Mouse (Mus musculus): ENCODE measurements around the gene Otp. TPM values are rescaled to one million over a fixed set of nuclear protein-coding genes. Genes with fewer than 3 reads are reported as not detected.
A peak's percentile ranks its signal among the peaks of the same experiment; 100 is the strongest.

Gene Otp
- polyA plus RNA-seq, 1 experiment from 2014 or later: 6.1 TPM

DNA sequence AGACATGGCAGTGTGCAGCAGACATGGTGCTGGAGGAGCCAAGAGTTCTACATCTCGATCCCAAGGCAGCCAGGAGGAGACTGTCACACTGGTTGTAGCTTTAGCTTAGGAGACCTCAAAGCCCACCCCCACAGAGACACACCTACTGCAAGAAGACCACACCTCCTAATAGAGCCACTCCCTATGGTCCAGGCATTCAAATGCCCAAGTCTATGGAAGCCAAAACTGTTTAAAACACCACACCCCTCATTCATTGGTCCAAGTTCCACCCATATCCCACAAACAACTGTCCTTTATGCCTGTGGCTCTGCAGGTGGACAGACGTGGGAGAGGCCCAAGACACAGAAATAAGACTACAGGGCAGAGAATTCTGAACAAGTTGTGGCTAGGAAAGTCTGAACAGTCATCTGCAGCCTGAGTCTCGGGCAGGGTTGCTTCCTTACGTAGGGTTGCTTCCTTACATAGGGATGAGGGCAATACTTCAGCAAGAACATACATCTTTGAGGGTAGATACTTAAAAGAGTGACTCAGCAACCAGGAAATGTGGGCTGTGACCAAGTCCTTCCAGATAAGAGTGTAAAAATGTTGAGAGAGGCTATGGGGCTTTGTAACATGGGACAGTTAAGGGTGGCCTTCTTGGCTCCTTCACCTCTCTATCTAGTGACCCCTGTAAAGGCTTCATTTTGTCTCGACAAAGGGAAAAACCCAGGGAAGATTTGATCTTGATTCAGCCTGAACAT, 12.7 kb upstream of the Otp start:
- ATAC-seq (ENCODE audit: low FRiP score, low read depth): no peak
- 79% methylated on average over 5 of the region's 5 CpGs for WGBS

DNA sequence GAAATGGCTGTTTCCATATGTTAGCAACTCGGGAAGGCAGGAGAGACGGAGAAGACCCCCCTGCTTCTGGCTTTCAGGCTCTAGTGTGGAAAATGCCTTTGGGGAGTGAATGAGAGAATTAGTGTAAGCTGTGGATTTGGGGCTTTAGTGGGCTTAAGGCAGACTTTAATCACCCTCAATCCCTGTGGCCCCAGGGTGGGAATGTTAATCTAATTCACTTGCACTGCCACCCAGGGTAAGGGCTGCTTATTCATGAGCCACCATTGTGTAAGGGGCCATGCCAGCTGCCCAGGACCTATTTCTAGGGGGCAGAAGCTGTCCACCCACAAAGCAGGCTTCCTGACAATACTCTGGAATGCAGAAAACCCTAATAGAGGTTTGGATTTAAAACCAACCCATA, 8.5 kb upstream of the Otp start:
- WGBS: 37% methylated on average over 2 of the region's 2 CpGs
- Histone ChIP-seq H3K9ac (no peak overlapping the region), H3K27ac (replicated peaks) (no peak overlapping the region), H3K4me3 (no peak overlapping the region), H3K9me3 (no peaks in the 10 kb centered on the region), H3K36me3 (no peaks in the 10 kb centered on the region), H3K27me3 (peaks cover 88% of the 10 kb centered on the region), H3K4me2 (no peak overlapping the region), H3K4me1 (replicated peaks) (peaks cover 6% of the 10 kb centered on the region)
- ATAC-seq (ENCODE audit: low FRiP score, low read depth): no peak

More for the DNA sequence above, 12.7 kb upstream of the Otp start:
- no peaks in the 10 kb centered on the region for H3K36me3 ChIP-seq
- no peak overlapping the region for H3K9ac ChIP-seq
- no peak overlapping the region for H3K4me2 ChIP-seq
- H3K4me3 ChIP-seq: no peak overlapping the region
- peaks cover 64% of the 10 kb centered on the region for H3K27me3 ChIP-seq
- H3K9me3 ChIP-seq: no peaks in the 10 kb centered on the region
- H3K4me1 ChIP-seq (replicated peaks): no peaks in the 10 kb centered on the region
- no peak overlapping the region for H3K27ac ChIP-seq (replicated peaks)

DNA sequence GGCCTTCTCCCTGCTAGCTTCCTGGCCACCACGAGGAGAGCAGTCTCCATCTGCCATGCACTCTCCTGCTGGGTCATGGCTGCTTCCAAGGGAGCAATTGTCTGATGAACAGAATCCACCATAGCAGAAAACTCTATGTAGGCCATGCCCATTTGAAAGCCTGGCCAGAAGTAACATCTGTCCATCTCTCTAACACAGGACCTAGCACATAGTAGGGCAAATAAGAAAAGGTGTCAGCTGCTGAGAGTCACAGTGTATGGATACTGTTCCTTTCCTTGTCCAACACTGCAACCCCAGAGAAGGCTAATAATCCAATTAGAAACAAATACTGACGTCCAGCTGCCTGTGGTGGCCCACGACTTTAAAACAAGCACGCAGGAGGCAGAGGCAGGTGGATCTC, 7.6 kb upstream of the Otp start:
- 52% methylated on average over 4 of the region's 4 CpGs for WGBS
- Histone ChIP-seq H3K4me1 (replicated peaks) (peaks cover 6% of the 10 kb centered on the region), H3K4me2 (no peak overlapping the region), H3K9me3 (no peaks in the 10 kb centered on the region), H3K27ac (replicated peaks) (no peak overlapping the region), H3K36me3 (no peaks in the 10 kb centered on the region), H3K27me3 (peaks cover 91% of the 10 kb centered on the region), H3K4me3 (no peak overlapping the region), H3K9ac (no peak overlapping the region)
- ATAC-seq (ENCODE audit: low FRiP score, low read depth): no peak

DNA sequence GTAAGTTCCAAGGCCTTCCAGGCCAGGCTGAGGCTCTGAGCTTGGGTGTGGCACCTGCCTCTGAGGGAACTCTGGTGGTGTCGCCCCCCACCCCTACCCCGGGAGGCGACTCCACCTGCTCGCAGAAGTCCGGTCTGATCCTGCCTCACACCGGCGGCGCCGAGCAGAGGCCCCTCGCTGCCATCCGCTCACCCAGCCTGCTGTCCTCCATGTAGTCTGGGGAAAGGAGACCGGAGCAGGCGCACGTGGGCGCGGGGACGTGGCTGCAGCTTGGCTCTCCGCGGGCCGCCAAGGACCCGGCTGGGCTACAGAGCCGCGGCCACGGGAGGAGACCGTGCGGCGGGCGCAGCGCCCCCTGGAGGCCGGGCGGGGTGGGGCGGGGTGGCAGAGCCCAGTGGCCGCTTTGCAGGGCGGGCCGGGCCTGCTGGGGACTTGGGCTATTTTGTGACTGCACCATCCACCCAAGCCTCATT, 6.9 kb upstream of the Otp start:
- no peaks in the 10 kb centered on the region for H3K36me3 ChIP-seq
- peaks cover 6% of the 10 kb centered on the region for H3K4me1 ChIP-seq (replicated peaks)
- 0 out of 2 replicates have a peak overlapping the region, but pooled peaks have one; percentile 18 for H3K27ac ChIP-seq (replicated peaks)
- peaks cover 89% of the 10 kb centered on the region for H3K27me3 ChIP-seq
- peak overlapping the region; percentile 21 for H3K4me3 ChIP-seq
- H3K4me2 ChIP-seq: peak overlapping the region; percentile 51
- under 1% methylated on average over 35 of the region's 35 CpGs for WGBS
- H3K9me3 ChIP-seq: no peaks in the 10 kb centered on the region
- H3K9ac ChIP-seq: no peak overlapping the region
- peak; percentile 65 for ATAC-seq (ENCODE audit: low FRiP score, low read depth)

DNA sequence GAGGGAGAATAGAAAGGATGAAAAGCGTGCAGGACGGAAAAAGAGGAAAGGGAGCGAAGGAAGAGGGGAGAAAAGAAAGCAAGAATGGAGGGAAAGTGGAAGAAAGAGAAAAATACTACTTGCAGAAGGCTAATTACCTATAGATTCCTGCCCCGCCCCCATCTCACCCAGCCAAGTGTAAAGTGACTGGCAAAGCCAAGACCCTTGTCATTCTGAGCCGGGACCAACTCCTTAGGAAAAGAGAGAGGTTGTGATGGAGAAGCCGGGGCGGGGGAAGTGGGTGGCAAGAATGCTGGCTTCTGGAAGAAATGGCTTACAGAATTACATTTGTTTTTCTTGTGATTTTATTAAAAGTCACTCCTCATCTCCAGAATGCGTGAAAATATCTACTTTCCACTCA, 5.9 kb upstream of the Otp start:
- Histone ChIP-seq H3K4me3 (no peak overlapping the region), H3K9ac (no peak overlapping the region), H3K4me2 (peak overlapping the region; percentile 51), H3K9me3 (no peaks in the 10 kb centered on the region), H3K36me3 (no peaks in the 10 kb centered on the region), H3K27me3 (peaks cover 84% of the 10 kb centered on the region), H3K27ac (replicated peaks) (no peak overlapping the region), H3K4me1 (replicated peaks) (peaks cover 8% of the 10 kb centered on the region)
- no peak for ATAC-seq (ENCODE audit: low FRiP score, low read depth)
- 2% methylated on average over 8 of the region's 8 CpGs for WGBS

DNA sequence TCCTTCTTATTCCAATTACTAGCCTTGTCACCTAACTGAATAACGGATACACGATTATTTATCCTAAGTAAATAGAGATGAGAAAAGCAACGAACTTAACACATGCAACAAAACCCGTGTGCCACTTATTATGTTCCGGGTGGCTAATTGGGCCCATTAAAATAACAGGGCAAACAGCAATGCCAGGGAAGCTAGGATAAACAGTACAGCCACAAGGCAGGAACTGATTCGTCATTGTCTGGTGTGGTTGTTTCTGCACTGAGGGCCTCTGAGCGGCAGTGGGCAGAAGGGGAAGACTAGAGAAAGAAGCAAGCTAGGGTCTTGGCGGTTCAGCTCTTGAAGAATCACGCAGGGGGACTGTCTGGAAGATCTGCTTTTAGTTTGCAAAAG, 5.3 kb upstream of the Otp start:
- Histone ChIP-seq H3K9me3 (no peaks in the 10 kb centered on the region), H3K27ac (replicated peaks) (no peak overlapping the region), H3K36me3 (no peaks in the 10 kb centered on the region), H3K27me3 (peaks cover 84% of the 10 kb centered on the region), H3K9ac (no peak overlapping the region), H3K4me2 (no peak overlapping the region), H3K4me1 (replicated peaks) (peaks cover 8% of the 10 kb centered on the region), H3K4me3 (no peak overlapping the region)
- no peak for ATAC-seq (ENCODE audit: low FRiP score, low read depth)
- 4% methylated on average over 9 of the region's 9 CpGs for WGBS

DNA sequence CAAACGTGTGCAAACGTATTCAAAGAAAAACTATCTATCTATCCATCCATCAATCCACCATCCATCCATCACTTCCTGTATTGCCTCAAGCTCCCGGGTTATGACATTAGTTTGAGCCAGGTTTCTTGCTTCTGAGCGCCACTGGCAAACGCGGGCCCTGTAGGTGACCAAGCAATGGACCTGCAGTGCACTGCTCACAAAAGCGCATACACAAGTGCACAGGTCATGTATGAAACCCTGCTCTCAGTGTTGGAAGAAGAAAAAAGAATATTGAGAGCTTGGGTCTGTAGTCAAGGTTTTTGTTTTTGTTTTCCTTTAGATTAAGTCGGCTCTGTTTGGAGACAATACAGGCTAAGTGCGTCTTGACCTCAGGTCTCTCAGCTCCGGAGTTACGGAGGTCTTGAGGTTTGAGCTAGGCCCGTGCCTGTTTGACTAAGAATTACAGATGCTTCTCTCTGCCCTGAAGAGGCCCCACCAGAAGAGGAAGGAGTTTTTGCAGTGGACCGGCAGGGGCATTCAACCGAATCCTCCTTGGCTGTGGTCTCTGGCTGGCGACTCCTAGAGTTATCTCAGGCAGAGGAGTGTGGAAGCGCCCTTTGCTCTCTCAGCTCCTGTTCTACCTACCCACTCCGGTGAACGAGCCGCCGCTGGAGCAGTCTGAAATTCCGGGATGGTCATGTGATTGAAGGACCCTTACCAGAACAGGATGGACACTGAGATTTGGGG, 4.8 kb upstream of the Otp start:
- peaks cover 83% of the 10 kb centered on the region for H3K27me3 ChIP-seq
- no peak overlapping the region; the same call in 1 of the 2 replicates for H3K27ac ChIP-seq (replicated peaks)
- no peak overlapping the region for H3K9ac ChIP-seq
- H3K4me2 ChIP-seq: no peak overlapping the region
- no peak for ATAC-seq (ENCODE audit: low FRiP score, low read depth)
- H3K36me3 ChIP-seq: no peaks in the 10 kb centered on the region
- H3K4me1 ChIP-seq (replicated peaks): peaks cover 8% of the 10 kb centered on the region
- WGBS: 1% methylated on average over 21 of the region's 21 CpGs
- no peak overlapping the region for H3K4me3 ChIP-seq
- H3K9me3 ChIP-seq: no peaks in the 10 kb centered on the region

DNA sequence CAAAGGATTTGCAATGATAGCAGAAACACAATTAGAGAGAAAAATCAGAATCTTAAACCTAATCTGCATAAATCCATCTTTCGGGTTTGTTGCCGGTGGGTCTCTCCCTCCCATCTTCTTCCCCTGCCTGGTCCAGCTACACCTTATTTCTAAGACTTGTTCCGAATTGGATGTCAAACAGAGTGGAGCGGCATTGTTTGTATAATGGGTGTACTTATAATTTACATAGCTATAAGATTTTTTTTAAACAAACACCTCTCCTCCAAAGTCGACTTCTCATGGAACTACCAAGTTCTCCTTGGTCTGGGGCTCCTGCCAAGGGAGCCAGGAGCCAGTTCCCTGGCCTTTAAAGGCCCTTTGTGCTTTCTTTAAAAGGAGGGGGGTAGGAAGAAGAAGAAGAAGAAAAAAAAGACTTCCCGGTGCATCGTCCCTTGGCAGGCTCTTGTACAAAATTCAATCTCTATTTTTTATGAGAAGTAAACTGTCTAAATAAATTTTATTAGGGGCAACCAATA, 3.5 kb upstream of the Otp start:
- no peak for ATAC-seq (ENCODE audit: low FRiP score, low read depth)
- H3K4me1 ChIP-seq (replicated peaks): peaks cover 8% of the 10 kb centered on the region
- H3K36me3 ChIP-seq: no peaks in the 10 kb centered on the region
- peaks cover 76% of the 10 kb centered on the region for H3K27me3 ChIP-seq
- no peak overlapping the region for H3K9ac ChIP-seq
- no peak overlapping the region for H3K4me3 ChIP-seq
- H3K4me2 ChIP-seq: no peak overlapping the region
- no peaks in the 10 kb centered on the region for H3K9me3 ChIP-seq
- WGBS: 3% methylated on average over 7 of the region's 7 CpGs
- no peak overlapping the region for H3K27ac ChIP-seq (replicated peaks)

DNA sequence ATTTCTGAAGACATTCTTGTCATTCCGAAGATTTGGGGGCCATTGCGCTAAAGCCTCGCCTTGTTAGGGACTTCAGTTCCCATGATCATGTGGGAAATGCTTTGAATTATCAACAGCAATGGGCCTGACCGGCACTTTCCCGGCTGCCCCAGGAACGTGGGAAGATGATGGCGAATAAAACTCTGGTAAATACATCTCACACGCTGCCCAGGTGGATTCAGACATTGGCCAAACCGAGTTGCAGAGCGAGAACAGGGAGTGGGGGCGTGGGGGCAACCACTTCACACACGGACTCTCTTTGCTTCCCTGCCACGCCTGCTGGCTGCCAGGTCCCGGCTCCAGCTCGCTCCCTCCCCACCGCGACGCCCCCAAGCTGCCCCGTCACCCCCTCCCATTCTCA, 3.0 kb upstream of the Otp start:
- no peak for ATAC-seq (ENCODE audit: low FRiP score, low read depth)
- peak overlapping the region; percentile 27; the same call in 1 of the 2 replicates for H3K4me2 ChIP-seq
- WGBS: under 1% methylated on average over 19 of the region's 19 CpGs
- H3K9me3 ChIP-seq: no peaks in the 10 kb centered on the region
- H3K36me3 ChIP-seq: no peaks in the 10 kb centered on the region
- H3K27ac ChIP-seq (replicated peaks): no peak overlapping the region
- peaks cover 8% of the 10 kb centered on the region for H3K4me1 ChIP-seq (replicated peaks)
- no peak overlapping the region for H3K9ac ChIP-seq
- H3K4me3 ChIP-seq: no peak overlapping the region
- H3K27me3 ChIP-seq: peaks cover 76% of the 10 kb centered on the region

DNA sequence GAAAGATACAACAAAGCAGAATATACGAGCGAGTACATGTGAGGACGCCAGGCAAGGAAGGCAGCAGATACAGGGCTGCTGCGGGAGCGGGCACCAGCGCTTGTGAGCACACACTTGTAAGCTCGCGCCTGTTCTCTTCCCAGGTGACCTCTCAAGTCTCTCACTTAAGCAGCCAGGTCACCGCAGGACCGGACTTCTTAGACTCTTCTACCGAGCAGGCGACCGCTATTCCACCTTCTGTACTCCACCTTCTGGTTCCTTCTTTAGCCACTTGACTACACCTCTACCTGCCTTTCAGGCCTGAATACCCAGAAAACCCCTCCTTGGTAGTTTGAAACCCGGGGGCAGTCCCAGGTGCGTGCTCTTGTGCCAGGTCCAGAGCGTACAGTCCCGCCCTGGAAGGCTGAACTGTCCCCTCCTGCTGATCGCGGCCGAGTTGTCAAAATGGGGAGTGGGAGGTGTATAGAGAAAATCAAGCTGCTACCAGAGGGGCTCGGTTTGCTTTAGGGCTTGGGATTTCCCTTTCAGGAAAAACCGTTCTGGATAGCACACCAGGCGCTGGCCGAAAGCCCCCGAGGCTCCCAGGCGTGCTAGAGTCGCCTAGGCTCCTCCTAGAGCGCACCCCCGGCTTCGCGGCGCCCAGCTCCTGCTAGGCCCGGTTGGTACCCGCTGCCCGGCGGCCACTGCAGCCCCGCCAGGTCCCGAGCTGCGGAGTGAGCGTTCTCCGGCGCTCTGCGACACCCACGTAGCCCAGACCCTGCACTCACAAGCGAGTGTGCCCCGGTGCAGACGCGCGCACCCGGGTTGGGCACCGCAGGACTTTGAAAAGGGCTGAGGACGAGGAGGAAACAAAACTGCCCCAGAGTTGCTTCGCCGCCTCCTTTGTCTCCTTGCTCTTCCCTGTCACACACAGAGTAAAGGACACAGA, 2.0 kb upstream of the Otp start:
- H3K27me3 ChIP-seq: peaks cover 75% of the 10 kb centered on the region
- H3K9me3 ChIP-seq: no peaks in the 10 kb centered on the region
- no peak for ATAC-seq (ENCODE audit: low FRiP score, low read depth)
- no peak overlapping the region for H3K9ac ChIP-seq
- under 1% methylated on average over 54 of the region's 54 CpGs for WGBS
- H3K27ac ChIP-seq (replicated peaks): peak overlapping the region; percentile 56
- peaks cover 8% of the 10 kb centered on the region for H3K4me1 ChIP-seq (replicated peaks)
- no peaks in the 10 kb centered on the region for H3K36me3 ChIP-seq
- peak overlapping the region; percentile 40 for H3K4me2 ChIP-seq
- H3K4me3 ChIP-seq: 0 out of 2 replicates have a peak overlapping the region, but pooled peaks have one; percentile 13

DNA sequence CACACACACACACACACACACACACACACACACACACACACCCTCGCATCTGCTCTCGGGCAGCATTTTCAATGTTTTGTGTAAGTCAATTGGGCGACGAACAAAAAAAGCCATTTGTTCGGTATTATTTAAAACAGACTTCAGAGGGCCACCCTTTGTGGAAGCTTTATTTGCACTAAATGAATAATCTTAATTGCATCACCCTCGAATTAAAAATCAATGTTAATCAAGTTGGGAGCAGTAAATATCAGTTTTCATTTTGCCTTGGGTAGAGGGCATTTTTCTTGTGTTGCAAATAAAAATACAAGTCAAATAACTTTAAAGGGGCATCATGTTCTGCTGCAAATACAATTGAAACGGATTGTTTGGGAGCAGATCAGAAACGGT, 1.4 kb upstream of the Otp start:
- H3K9me3 ChIP-seq: no peaks in the 10 kb centered on the region
- ATAC-seq (ENCODE audit: low FRiP score, low read depth): no peak
- H3K27ac ChIP-seq (replicated peaks): peak overlapping the region; percentile 56
- H3K36me3 ChIP-seq: no peaks in the 10 kb centered on the region
- no peak overlapping the region for H3K9ac ChIP-seq
- peaks cover 3% of the 10 kb centered on the region; the same call in 1 of the 2 replicates for H3K4me1 ChIP-seq (replicated peaks)
- peaks cover 70% of the 10 kb centered on the region for H3K27me3 ChIP-seq
- no peak overlapping the region for H3K4me3 ChIP-seq
- H3K4me2 ChIP-seq: peak overlapping the region; percentile 40; the same call in 1 of the 2 replicates
- WGBS: under 1% methylated on average over 8 of the region's 8 CpGs
